Mouse (Mus musculus) bone marrow, adult 2 months (tissue): Measurements from ENCODE around the gene 2310009B15Rik. TPM values are rescaled to one million over a fixed set of nuclear protein-coding genes. Genes with fewer than 3 reads are reported as not detected.

Experiments used
- H3K27ac ChIP-seq: fragments of 200-500 bp; 2 replicates; pipeline ENCODE4 v1.5.1; 2012; ENCODE audit warnings: low read depth, mild to moderate bottlenecking, control low read depth, inconsistent platforms, low read length; ENCODE audit not compliant: control insufficient read depth, poor library complexity, insufficient read depth
- H3K4me1 ChIP-seq: fragments of 200-500 bp; 2 replicates; pipeline ENCODE4 v1.6.1; 2011; ENCODE audit warnings: low read length; ENCODE audit not compliant: control insufficient read depth, insufficient read depth
- H3K4me3 ChIP-seq: fragments of 200-500 bp; replicated peaks from 2 replicates; pipeline ENCODE3; 2011; ENCODE audit warnings: mild to moderate bottlenecking, low read depth, low read length, control low read depth; ENCODE audit not compliant: control insufficient read depth
- CTCF ChIP-seq: fragments of 200-500 bp; IDR thresholded peaks from 2 replicates; pipeline ENCODE4 v1.5.1; 2011; ENCODE audit warnings: low read length, control low read depth; ENCODE audit not compliant: control insufficient read depth, insufficient read depth
- POLR2A ChIP-seq: fragments of 200-500 bp; IDR thresholded peaks from 2 replicates; pipeline ENCODE4 v1.6.1; 2011; ENCODE audit warnings: low read depth, mild to moderate bottlenecking, control low read depth, low read length, borderline replicate concordance; ENCODE audit not compliant: control insufficient read depth
- WGBS: fragments of 180-500 bp; shearing (Covaris S2); methylation state at CpG from one replicate; pipeline ENCODE4 v1.1.7; 2018; 5-methylcytosine and 5-hydroxymethylcytosine counted together
- polyA plus RNA-seq: library from polyadenylated mRNA; stranded (reverse); fragments of >200 nt; gene quantifications from 2 replicates; pipeline ENCODE4 v1.2.4, GENCODE M21; 2011; ENCODE audit warnings: low replicate concordance; ENCODE audit not compliant: missing spikeins, insufficient read depth, insufficient read length

2310009B15Rik gene
- polyA plus RNA-seq, 1 experiment, result 13.3 TPM

- H3K4me1 ChIP-seq, result no peaks in the 10 kb centered on the region; the same call in 1 of the 2 replicates
- H3K27ac ChIP-seq, result no peak overlapping the region
- TF ChIP-seq CTCF (no peak), POLR2A (no peak)
- 11% methylated on average over 12 of the region's 12 CpGs for WGBS
- no peak overlapping the region for H3K4me3 ChIP-seq
These were observed 10.5 kb downstream of the 2310009B15Rik start for GRCm38 (mm10) chr1:138846131-138846530.

GRCm38 (mm10) chr1:138845481-138845880 is 11.2 kb downstream of the 2310009B15Rik start:
- TF ChIP-seq CTCF (no peak), POLR2A (no peak)
- WGBS, result 19% methylated on average over 3 of the region's 3 CpGs
- H3K4me3 ChIP-seq, result no peak overlapping the region
- H3K27ac ChIP-seq, result no peak overlapping the region
- no peaks in the 10 kb centered on the region; the same call in 1 of the 2 replicates for H3K4me1 ChIP-seq

- H3K4me3 ChIP-seq, result no peak overlapping the region
- 12% methylated on average over 3 of the region's 3 CpGs for WGBS
- H3K4me1 ChIP-seq, result no peaks in the 10 kb centered on the region; the same call in 1 of the 2 replicates
- TF ChIP-seq POLR2A, result no peak
- no peak for TF ChIP-seq CTCF
- H3K27ac ChIP-seq, result no peak overlapping the region
These were observed 12.5 kb downstream of the 2310009B15Rik start for GRCm38 (mm10) chr1:138844166-138844565.

DNA sequence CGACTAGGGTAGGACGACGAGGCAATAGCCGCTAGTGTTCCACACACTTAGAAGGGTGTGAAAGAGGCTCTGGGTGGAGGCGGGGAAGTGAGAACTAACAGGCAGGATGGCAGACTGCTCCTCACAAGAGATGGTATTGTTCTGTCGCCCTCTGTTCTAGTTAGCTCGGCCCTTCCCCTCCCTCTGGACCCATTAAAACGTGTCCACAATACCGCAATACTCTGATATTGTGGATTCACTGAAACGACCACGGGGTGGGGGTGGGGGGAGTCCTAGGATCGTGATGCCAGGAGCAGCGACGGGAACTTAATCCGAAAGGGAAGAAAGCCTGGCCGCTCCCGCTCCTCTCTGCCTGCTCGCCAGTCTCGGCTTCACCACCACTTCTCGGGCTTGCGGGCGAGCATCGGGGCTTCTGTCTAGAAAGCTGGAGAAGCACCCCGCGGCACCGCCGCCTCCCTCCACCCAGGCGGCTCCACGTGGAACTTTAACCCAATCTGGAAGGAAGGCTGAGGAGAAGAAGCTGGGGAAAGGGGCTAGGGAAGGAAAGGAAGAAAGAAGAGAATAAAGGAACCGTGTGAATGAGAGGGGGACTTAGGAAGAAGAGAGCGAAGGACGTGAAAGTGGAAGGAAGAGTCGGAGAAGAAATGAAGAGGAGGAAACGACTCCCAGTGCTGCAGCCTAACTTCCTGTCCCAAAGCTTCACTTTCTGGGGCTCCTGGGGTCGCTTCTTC is 13.1 kb downstream of the 2310009B15Rik start:
- TF ChIP-seq POLR2A, result no peak
- H3K4me1 ChIP-seq, result no peaks in the 10 kb centered on the region; the same call in 1 of the 2 replicates
- no peak overlapping the region for H3K4me3 ChIP-seq
- H3K27ac ChIP-seq, result no peak overlapping the region
- 1% methylated on average over 35 of the region's 35 CpGs for WGBS

DNA sequence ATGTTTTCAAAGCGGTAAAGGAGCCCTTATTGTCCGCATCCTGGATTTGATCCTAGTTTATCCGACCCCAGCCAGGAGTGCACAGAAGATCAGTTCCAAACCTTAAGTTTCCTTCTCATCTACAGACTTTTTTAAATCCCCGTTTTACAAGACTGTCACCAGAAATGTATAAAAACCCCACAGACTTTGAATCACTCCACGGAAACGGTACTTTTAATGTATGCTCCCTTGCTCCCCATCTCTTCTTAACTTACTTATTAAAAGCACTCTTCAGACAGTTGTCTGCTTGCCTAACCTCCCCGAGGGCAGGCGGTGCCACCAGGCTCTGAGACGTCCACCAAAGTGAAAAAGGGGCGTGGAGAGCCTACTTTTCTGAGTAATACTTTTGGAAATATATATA is 13.9 kb downstream of the 2310009B15Rik start:
- H3K4me1 ChIP-seq, result no peaks in the 10 kb centered on the region; the same call in 1 of the 2 replicates
- TF ChIP-seq CTCF (no peak), POLR2A (no peak)
- no peak overlapping the region for H3K27ac ChIP-seq
- no peak overlapping the region for H3K4me3 ChIP-seq
- WGBS, result 7% methylated on average over 10 of the region's 10 CpGs

DNA sequence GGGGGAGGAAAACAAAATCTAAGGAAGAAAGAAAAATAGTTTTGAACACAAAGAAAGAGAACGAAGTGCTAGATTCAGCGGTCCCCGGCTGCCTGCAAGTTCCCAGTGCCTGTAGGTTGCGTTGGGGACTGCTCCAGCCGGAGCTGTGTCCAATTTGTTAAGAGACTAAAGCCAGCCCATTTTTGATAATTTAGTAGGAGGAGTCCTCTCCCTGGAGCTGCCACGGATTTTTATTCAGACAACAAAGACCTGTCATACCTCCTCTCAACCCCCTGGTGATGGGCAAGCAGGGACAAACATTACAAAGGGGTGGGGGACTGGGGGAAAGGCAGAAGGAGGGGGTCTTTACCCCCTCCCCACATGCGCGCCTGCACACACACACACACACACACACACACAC is 14.3 kb downstream of the 2310009B15Rik start:
- Histone ChIP-seq H3K4me1 (no peaks in the 10 kb centered on the region; the same call in 1 of the 2 replicates), H3K27ac (no peak overlapping the region), H3K4me3 (no peak overlapping the region)
- 5% methylated on average over 8 of the region's 8 CpGs for WGBS
- TF ChIP-seq CTCF (no peak), POLR2A (no peak)

GRCm38 (mm10) chr1:138841306-138842095 is 15.2 kb downstream of the 2310009B15Rik start:
- TF ChIP-seq POLR2A (no peak), CTCF (no peak)
- H3K4me1 ChIP-seq, result no peaks in the 10 kb centered on the region; the same call in 1 of the 2 replicates
- H3K27ac ChIP-seq, result no peak overlapping the region
- no peak overlapping the region for H3K4me3 ChIP-seq
- WGBS, result 3% methylated on average over 54 of the region's 54 CpGs
